Mouse (Mus musculus) monocyte, adult 59 days (primary cell): ENCODE results near the gene St6galnac5. TPM values are rescaled to one million over a fixed set of nuclear protein-coding genes. Genes with fewer than 3 reads are reported as not detected.

Experiments
- total RNA-seq, 2 experiments: library from RNA; stranded (reverse); gene quantifications; one replicate each; pipeline ENCODE4 v1.2.4; 2023

St6galnac5 gene
- total RNA-seq, result not detected

GRCm38 (mm10) chr3:152981988-152982387, at the start of gene St6galnac5:
TSS of gene St6galnac5 (minus strand) at chr3:152982246.

